Mouse (Mus musculus) neutrophil, adult 5-6 weeks (primary cell): Measurements from ENCODE around the gene Hspa5. TPM values are rescaled to one million over a fixed set of nuclear protein-coding genes. Genes with fewer than 3 reads are reported as not detected.
"Not testable (repeated sequence)": the region's sequence is repeated elsewhere in the genome, so short reads cannot be mapped to it uniquely, and the experiment has no call there.

Experiments used
- ATAC-seq: fragments of 151-379, 151-347 bp; 2 replicates; pipeline ENCODE4 v1.8.0; 2017; ENCODE audit warnings: mild to moderate bottlenecking, moderate TSS enrichment; ENCODE audit not compliant: insufficient number of reproducible peaks, poor library complexity, low FRiP score, severe bottlenecking; ENCODE audit errors: extremely low read depth
- total RNA-seq: library from RNA; stranded (forward); fragments of 200-1000 nt; gene quantifications from 2 replicates; pipeline ENCODE4 v1.2.3, GENCODE M21; 2017

Gene Hspa5
- 603 and 618 TPM in 2 replicates for total RNA-seq

DNA sequence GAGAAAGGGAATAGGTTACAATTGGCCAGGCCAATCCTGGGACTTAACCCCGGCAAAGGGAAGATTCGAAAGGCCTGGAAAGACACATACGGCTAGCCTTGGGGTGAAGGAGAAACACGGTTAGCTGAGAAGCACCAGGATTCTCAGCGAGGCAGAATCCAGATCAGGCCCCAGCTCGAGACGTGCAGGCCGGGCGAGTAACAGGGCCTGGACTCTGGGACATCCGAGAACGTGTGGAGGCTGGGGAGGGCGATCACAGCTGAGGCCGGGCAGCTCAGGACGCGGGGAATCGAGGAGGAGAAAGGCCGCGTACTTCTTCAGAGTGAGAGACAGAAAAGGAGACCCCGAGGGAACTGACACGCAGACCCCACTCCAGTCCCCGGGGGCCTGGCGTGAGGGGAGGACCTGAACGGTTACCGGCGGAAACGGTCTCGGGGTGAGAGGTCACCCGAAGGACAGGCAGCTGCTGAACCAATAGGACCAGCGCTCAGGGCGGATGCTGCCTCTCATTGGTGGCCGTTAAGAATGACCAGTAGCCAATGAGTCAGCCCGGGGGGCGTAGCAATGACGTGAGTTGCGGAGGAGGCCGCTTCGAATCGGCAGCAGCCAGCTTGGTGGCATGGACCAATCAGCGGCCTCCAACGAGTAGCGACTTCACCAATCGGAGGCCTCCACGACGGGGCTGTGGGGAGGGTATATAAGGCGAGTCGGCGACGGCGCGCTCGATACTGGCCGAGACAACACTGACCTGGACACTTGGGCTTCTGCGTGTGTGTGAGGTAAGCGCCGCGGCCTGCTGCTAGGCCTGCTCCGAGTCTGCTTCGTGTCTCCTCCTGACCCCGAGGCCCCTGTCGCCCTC lies at the start of gene Hspa5:
Gene Hspa5, plus strand, starts transcription at position 603 of the 859 bp plus-strand sequence.
- peak; percentile 94 for ATAC-seq

DNA sequence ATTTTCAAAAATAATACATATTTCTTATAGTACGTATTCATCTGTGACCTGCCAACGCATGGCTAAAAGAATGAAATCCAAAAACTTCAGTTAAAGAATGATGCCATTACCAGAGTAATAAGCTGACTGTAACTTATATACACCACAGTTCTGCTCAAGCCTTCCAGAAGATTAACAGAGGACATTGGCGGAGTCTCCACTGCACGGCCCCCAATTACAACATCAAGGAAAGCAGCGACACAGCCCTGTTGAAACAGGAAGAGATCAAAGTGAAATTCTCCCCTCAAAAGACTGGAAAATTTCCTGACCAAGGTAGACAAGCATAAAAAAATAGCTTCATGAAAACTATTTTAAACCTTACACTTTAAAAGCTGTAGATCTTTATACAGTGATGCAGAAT lies 46.5 kb upstream of the Hspa5 start:
- no peak for ATAC-seq

DNA sequence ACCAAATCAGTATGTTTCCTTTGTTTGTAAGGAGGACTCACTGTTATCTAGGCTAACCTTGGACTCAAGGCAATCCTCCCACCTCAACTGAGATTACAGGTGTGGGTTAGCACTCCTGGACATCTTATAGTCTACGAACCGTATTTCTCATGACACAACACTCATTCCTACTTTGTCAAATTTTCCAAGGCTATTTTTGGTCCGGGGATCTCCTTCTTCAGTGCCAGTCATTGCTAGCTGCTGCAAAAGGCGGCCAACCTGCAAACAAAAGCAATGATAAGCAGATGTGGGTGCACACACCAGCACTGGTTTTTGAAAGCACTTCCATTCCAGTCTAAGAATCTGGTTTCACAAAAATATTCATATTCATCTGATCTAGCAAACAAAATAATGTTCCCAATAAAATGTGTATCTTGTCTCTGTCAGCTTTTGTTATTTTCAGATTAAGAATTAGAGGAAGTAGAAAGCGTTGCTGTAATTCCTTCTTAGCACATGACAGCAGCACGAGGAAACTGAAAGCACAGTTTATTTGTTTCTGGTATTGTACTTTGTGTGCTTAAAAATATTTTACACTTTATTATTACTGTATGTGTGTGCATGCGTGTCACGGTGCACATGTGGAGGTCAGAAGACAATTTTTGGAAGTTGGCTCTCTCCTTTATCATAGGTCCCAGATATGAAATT lies 44.6 kb upstream of the Hspa5 start:
- no peak for ATAC-seq

DNA sequence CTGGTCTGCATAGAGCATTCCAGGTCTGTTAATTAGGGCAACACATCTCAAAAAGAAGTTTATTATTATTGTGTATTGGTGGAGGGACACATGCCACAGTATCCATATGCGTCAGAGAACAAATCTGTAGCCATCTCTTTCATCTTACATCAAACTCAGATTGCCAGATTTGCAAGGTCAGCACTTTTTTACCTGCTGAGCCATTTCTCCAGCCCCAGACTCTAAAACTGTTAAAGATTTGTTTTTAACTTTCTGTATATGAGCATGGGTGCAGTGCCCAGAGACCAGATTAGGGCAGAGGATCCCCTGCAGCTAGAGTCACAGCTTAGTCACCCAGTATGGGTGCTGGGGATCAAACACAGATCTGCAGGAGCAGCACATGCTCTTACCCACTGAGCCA lies 35.1 kb upstream of the Hspa5 start:
- no peak for ATAC-seq

DNA sequence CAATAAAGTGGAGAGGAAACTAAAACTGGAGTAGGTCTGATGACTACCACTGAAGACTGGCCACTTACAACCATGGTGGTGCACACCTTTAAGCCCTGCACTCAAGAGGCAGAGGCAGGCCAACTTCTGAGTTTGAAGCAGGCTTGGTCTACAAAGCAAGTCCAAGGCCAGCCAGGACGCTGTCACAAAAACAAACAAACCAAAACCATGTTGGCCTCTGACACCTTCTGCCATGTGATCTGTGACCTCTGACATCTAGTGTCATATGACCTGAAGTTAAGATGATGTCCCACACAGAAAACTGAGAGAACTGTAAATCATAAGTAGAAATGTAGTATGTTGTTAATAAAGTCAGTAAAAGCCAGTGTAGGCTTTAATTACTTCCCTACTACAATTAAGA lies 33.9 kb upstream of the Hspa5 start:
- ATAC-seq, result no peak

DNA sequence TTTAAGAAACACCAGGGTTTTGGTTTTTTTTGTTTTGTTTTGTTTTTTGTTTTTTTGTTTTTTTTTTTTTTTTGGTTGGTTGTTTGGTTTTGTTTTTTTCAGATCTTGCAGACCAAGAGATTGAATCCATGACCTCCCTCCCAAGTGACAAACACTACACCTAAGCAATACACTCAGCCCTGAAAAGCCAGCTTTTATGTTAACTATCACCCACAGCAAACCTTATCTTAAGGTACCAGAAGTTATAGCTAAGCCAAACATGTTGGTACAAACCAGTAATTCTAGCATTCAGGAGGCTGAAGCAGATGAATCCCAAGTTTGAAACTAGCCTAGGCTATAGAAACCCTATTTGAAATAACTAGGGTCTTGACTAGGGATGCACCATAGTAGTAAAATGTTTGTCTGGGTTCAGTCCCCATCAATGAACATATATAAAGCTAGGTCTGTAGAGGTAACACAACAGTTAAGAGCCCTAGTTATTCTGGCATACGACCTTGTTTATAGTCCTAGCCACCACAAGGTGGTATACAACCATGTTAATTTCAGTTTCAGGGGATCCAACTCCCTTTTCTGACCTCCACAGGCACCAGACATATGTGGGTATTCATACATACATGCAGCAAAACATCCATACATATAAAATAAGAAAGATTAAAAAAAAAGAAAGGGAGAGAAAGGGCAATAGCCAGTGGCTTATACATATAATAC lies 31.9 kb upstream of the Hspa5 start:
- no peak for ATAC-seq

DNA sequence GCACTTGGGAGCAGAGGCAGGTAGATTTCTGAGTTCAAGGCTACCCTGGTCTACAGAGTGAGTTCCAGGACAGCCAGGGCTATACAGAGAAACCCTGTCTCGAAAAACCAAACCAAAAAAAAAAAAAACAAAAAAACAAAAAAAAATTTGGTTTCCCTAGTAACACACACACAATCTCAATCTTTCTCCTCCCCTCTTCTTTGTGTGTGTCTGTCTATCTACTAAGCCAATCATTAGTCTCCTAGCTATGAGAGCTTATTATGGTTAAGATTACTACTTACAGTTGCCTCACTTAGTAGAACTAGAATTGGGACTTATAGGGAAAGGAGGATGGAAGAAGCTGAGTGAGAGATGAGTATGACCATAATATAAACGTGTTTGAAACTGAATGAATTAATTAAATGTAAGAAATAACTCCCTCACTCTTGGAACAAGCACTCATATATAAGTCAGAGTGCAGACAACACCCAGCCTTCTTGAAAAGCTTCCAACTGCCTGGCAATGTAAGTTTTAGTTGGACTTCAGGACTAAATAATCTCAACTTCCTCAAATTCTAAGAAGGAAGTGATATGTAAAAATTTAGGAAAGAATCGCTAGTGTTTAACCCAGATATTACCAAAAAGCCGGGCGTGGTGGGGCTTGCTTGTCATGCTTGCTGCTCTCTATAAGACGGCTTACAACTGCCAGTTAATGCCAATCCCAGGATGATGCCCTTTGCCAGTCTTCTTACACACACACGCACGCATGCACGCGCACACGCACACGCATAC lies 30.2 kb upstream of the Hspa5 start:
- ATAC-seq, result no peak

DNA sequence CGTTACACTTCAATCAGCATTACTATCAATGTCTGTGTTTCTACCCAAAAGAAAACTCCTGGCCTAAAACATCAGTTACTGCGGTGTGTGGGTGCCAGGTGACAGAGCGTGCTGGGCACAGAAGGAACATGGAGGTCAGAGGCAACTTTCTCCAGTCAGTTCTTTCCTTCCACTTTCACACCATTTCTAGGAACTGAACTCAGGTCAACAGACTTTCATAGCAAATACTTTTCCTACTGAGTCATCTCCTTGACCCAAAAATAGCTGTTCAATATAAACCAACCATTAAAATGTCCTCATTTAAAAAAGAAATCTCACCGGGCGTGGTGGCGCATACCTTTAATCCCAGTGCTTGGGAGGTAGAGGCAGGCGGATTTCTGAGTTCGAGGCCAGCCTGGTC lies 29.1 kb upstream of the Hspa5 start:
- no peak for ATAC-seq

DNA sequence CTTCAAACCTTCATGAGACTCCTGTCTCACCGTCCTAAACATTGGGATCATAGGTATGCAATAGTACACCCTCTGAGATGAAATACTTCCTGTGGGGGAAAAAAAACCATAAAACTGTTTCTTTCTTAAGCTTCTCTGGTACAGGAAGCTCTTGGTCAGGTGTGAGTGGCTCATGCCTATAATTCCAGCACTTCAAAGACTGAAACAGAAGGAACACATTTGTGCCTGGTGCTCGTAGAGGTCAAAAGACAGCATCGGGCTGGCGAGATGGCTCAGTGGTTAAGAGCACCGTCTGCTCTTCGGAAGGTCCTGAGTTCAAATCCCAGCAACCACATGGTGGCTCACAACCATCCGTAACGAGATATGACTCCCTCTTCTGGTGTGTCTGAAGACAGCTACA lies 27.3 kb upstream of the Hspa5 start:
- ATAC-seq, result no peak

DNA sequence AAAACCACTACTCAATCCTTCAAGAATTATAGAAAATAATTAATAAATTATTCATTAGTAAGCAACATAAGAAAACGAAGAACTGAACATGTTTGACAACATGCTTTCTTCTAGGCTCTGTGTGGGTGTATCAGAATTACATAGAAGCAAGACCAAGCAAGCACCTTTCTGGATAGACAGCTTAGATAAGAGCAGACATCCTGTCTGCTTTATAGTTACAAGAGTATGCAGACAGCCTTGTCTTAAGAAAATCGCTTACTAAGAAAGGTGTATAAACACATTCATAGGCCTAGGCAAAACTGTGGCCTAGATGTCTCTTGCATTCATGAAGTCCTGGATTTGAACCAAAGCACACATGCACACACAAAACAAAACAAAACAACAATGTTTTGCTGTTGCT lies 26.1 kb upstream of the Hspa5 start:
- no peak for ATAC-seq

DNA sequence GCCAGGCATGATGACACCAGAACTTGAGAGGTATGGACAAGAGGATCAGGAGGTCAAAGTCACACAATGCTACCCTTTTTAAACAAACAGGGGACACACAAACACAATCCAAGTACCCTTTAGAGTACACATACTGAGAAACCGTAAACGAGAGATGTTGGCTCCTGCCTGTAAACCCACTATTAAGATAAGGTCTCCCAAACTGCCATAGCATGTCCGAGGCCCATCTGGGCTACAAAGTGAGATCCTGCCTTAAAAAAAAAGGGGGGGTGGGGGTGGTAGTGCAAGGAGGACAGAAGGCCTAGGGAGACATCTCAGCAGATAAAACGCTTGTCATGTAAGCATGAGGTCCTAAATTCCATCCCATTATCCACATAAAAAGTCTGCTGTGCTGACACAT lies 23.3 kb upstream of the Hspa5 start:
- no peak for ATAC-seq

DNA sequence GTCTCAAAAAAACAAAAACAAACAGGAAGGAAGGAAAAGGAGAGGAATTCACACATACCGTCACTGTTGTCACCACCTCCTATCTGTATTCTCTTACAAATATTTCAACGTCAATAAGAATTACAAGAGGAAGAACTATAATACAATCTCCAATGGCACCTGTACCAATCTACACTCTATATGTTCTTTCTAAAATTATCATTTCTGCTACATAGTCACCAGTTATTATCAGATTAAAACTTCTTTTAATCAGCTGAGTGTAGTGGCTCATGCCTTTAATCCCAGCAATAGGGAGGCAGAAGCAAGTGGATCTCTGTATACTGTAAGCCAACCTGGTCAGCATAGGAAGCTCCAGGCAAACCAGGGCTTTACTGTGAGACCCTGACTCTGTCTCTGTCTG lies 21.5 kb upstream of the Hspa5 start:
- ATAC-seq, result no peak

DNA sequence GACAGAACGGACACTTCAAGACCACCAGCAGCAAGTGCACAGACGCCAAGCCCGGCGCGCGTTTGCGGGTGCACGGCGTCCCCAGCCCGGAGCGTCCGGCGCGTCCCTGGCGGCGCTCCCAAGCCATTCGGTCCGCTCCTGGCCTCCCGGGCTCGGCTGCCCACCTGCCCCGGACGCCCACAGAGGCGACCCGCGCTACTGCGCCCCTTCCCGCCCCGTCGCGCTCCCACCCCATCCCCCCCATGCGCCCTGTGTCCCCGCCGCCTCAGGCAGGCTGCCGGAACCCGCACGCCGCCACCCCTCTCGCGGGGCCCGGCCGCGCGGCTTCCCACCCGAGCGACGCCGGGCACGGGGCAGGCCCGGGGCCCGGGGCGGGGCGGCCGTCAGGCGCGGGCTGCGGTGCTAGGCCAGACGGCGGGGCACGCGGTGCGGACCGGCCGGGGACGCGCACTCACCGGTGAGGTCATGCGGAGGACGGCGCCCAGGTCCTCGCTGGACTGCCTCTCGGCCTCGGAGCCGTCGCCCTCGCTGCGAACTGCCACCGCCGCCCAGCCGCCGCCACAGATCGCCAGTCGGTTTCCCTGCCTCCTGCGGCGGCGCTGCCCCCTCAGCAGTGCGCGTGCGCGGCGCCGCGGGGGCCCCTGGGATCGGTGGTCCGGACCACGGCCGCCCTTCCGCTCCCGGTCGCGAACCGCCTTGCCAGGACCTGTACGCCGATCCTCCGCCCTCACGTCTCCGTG lies 17.8 kb upstream of the Hspa5 start:
- ATAC-seq, result peak; percentile 78

DNA sequence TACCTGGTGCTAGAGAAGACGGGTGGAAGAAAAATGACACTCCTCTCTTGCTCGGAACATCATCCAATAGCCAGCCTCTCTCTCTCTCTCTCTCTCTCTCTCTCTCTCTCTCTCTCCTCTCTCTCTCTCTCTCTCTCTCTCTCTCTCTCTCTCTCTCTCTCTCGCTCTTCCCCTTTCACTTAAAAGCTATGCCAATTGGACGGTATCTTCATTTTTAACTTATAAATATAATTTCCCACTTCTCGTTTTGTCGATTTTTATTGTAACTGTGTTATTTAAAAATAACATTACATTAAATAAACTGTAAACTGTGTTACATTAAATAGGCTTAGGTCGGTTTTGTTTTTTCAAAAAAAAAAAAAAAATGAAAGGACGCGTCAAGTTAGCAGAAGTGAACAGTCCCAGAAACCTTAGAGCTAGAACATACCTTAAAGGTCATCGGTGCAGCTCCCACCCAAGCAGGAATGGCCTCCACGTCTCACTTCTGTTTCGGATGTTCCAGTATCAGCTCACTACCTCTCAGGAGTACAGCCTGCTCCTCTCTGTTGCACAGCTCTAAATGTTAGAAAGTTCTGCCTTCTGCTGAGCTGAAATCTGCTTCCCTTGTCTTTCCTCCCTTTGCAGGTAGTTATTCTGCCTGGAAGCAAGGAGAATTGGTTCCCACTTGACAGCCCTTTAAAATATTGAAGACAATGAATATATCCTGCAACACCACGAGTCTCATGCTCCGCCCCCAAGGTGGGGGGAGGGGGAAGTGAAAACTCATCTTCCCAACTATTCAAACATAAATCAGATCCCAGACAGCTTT lies 17.0 kb upstream of the Hspa5 start, which contains the start of gene Gapvd1:
Gene Gapvd1, minus strand, starts transcription at position 682 of the 808 bp plus-strand sequence.
- ATAC-seq, result no peak

DNA sequence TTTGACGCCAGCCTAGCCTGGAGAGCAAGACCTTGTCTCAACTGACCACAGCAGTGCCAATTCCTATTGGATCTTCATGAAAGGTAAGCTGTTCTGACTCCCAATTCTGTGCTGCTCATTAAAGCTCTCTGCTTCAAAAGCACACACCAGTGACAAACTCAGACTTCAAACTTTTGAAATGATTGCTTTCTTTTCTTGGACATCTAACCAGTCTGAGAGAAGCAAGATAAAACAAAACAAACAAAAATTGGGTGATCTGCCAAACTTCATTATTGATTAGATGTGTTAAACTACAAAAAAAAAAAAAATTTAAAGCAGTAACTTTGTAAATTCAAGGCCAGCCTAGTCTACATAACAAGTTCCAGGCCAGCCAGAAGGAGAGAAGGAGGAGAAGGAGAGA lies 14.4 kb upstream of the Hspa5 start:
- no peak for ATAC-seq

DNA sequence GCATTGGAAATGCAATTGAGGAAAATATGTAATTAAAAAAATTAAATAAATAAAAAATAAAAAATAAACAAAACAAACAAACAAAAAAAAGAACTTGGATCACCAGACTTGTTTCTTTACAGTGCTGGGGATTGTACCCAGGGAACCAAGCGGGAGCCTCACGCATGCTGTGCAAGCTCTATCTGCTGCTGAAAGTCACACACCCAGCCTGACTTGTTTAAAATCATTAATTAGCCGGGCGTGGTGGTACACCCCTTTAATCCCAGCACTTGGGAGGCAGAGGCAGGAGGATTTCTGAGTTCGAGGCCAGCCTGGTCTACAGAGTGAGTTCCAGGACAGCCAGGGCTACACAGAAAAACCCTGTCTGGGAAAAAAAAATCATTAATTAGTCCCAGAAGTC lies 10.5 kb upstream of the Hspa5 start:
- not testable (repeated sequence) for ATAC-seq

DNA sequence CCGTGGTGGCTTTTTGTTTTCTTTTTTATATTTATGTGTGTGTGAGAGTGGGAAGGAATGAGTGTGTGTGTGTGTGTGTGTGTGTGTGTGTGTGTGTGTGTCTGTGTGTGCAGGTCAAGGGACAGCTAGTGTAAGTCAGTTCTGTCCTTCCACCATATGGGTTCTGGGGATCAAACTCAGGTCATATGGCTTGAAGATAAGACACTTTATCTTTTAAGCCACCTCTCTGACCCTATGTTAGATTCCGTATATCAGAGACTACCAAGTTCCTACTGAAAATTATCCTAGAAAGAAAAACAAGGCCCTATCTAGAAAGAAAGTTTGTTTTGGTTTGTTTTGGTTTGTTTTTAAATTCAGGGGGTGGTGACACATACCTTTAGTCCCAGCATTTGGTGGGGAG lies 9.6 kb upstream of the Hspa5 start:
- no peak for ATAC-seq

DNA sequence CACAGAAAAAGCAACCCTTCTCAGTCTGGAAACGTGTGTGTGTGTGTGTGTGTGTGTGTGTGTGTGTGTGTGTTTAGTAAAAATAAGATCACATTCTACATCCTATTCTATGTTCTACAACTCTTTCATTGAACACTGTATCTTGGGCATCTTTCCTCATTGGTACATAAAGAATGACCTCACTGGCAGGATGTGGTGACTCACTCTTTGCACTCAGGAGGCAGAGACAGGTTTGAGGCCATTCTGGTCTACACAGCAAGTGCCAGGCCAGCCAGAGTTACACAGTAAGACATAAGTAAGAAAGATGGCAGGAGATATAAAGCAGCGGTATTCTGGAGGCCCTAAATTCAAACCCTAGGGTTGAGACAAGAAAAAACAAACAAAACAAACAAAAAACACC lies 8.9 kb upstream of the Hspa5 start:
- ATAC-seq, result no peak
